Mouse (Mus musculus) lung, embryonic 16.5 days (tissue): ENCODE measurements around the gene Plekha6. TPM values are rescaled to one million over a fixed set of nuclear protein-coding genes. Genes with fewer than 3 reads are reported as not detected.
"Not testable (repeated sequence)": the region's sequence is repeated elsewhere in the genome, so short reads cannot be mapped to it uniquely, and the experiment has no call there.

ENCODE experiments used
- ATAC-seq: fragments of 200-750 bp; cut with Nextera tagmentation; 2 replicates; pipeline ENCODE4 v1.8.0; 2017; ENCODE audit warnings: low read depth, mild to moderate bottlenecking, moderate library complexity
- H3K27ac ChIP-seq: fragments of 300-500 bp; sonication (generic); 2 replicates; pipeline ENCODE4 v1.5.1; 2014; ENCODE audit warnings: mild to moderate bottlenecking, control low read depth, low read length
- H3K27me3 ChIP-seq: fragments of 300-500 bp; sonication (generic); 2 replicates; pipeline ENCODE4 v1.6.1; 2014; ENCODE audit warnings: low read depth, low read length, mixed read lengths; ENCODE audit not compliant: control insufficient read depth, insufficient read depth
- H3K36me3 ChIP-seq: fragments of 300-500 bp; sonication (generic); 2 replicates; pipeline ENCODE4 v1.6.1; 2014; ENCODE audit warnings: low read length; ENCODE audit not compliant: control insufficient read depth, insufficient read depth
- H3K4me1 ChIP-seq: fragments of 300-500 bp; sonication (generic); replicated peaks from 2 replicates; pipeline ENCODE4 v1.6.1; 2014; ENCODE audit warnings: low read length, mixed read lengths; ENCODE audit not compliant: control insufficient read depth, insufficient read depth
- H3K4me2 ChIP-seq: fragments of 300-500 bp; sonication (generic); 2 replicates; pipeline ENCODE4 v1.6.1; 2014; ENCODE audit warnings: low read depth, low read length, control low read depth
- H3K4me3 ChIP-seq: fragments of 300-500 bp; sonication (generic); 2 replicates; pipeline ENCODE4 v1.5.1; 2014; ENCODE audit warnings: mild to moderate bottlenecking, low read length, control low read depth
- H3K9ac ChIP-seq: fragments of 300-500 bp; sonication (generic); 2 replicates; pipeline ENCODE4 v1.6.1; 2014; ENCODE audit warnings: low read length, control low read depth
- H3K9me3 ChIP-seq: fragments of 300-500 bp; sonication (generic); 2 replicates; pipeline ENCODE4 v1.6.1; 2016; ENCODE audit warnings: low read length; ENCODE audit not compliant: control insufficient read depth
- WGBS: fragments of 180-500 bp; shearing (Covaris S2); extraction: QIAGEN DNeasy Blood & Tissue Kit; methylation state at CpG from one replicate; pipeline ENCODE4 v1.1.7; 2014; 5-methylcytosine and 5-hydroxymethylcytosine counted together
- polyA plus RNA-seq: library from polyadenylated mRNA; unstranded; fragments of >200 nt; fragmentation: Nextera tagmentation; extraction: Ambion mirVana; gene quantifications from 2 replicates; pipeline ENCODE4 v1.2.1, GENCODE M21; 2015

The Plekha6 gene
- polyA plus RNA-seq, 1 experiment from 2014 or later = 8.3 TPM

- H3K27ac ChIP-seq = no peak overlapping the region
- H3K4me2 ChIP-seq = peak overlapping the region; percentile 60
- peaks cover 16% of the 10 kb centered on the region for H3K4me1 ChIP-seq
- H3K27me3 ChIP-seq = no peaks in the 10 kb centered on the region
- 18% methylated on average over 7 of the region's 7 CpGs for WGBS
- peak overlapping the region; percentile 31 for H3K4me3 ChIP-seq
- no peaks in the 10 kb centered on the region for H3K9me3 ChIP-seq
- no peak for ATAC-seq
- H3K36me3 ChIP-seq = no peaks in the 10 kb centered on the region
- H3K9ac ChIP-seq = peak overlapping the region; percentile 49
Observed at GRCm38 (mm10) chr1:133329638-133329964, 165.6 kb downstream of the Plekha6 start.

- Histone ChIP-seq H3K27me3 (no peaks in the 10 kb centered on the region), H3K36me3 (no peaks in the 10 kb centered on the region), H3K27ac (no peak overlapping the region), H3K4me2 (no peak overlapping the region), H3K4me3 (no peak overlapping the region), H3K4me1 (peaks cover 16% of the 10 kb centered on the region), H3K9ac (no peak overlapping the region), H3K9me3 (no peaks in the 10 kb centered on the region)
- WGBS = 54% methylated on average over 3 of the region's 3 CpGs
- no peak for ATAC-seq
Observed at GRCm38 (mm10) chr1:133331142-133331541, 167.1 kb downstream of the Plekha6 start.

- Histone ChIP-seq H3K4me2 (no peak overlapping the region), H3K4me3 (no peak overlapping the region), H3K36me3 (no peaks in the 10 kb centered on the region), H3K4me1 (peaks cover 16% of the 10 kb centered on the region), H3K27ac (no peak overlapping the region), H3K27me3 (no peaks in the 10 kb centered on the region), H3K9ac (no peak overlapping the region), H3K9me3 (no peaks in the 10 kb centered on the region)
- ATAC-seq = no peak
- WGBS = 86% methylated on average over 11 of the region's 11 CpGs
Observed at GRCm38 (mm10) chr1:133332656-133333430, 168.8 kb downstream of the Plekha6 start.

GRCm38 (mm10) chr1:133333937-133334336, 169.9 kb downstream of the Plekha6 start:
- Histone ChIP-seq H3K4me1 (peaks cover 7% of the 10 kb centered on the region), H3K27me3 (no peaks in the 10 kb centered on the region), H3K27ac (no peak overlapping the region), H3K4me2 (no peak overlapping the region), H3K9ac (no peak overlapping the region), H3K9me3 (no peaks in the 10 kb centered on the region), H3K36me3 (no peaks in the 10 kb centered on the region), H3K4me3 (no peak overlapping the region)
- no peak for ATAC-seq
- 75% methylated on average over 6 of the region's 6 CpGs for WGBS

- H3K4me3 ChIP-seq, H3K36me3 ChIP-seq, H3K9ac ChIP-seq, H3K4me1 ChIP-seq, ATAC-seq, H3K27me3 ChIP-seq, H3K4me2 ChIP-seq, H3K9me3 ChIP-seq, H3K27ac ChIP-seq: not testable (repeated sequence)
- 55% methylated on average over 1 of the region's 1 CpGs for WGBS
Observed at GRCm38 (mm10) chr1:133340403-133340802, 176.4 kb downstream of the Plekha6 start.

GRCm38 (mm10) chr1:133344357-133344756, 180.3 kb downstream of the Plekha6 start:
- H3K36me3 ChIP-seq = no peaks in the 10 kb centered on the region
- WGBS = 89% methylated on average over 2 of the region's 2 CpGs
- H3K4me3 ChIP-seq = no peak overlapping the region
- no peak overlapping the region for H3K9ac ChIP-seq
- H3K4me2 ChIP-seq = no peak overlapping the region
- no peaks in the 10 kb centered on the region for H3K9me3 ChIP-seq
- no peaks in the 10 kb centered on the region for H3K4me1 ChIP-seq
- H3K27me3 ChIP-seq = no peaks in the 10 kb centered on the region
- no peak overlapping the region for H3K27ac ChIP-seq
- no peak for ATAC-seq

GRCm38 (mm10) chr1:133346531-133346930, 182.5 kb downstream of the Plekha6 start:
- 69% methylated on average over 9 of the region's 9 CpGs for WGBS
- no peak overlapping the region for H3K4me3 ChIP-seq
- no peak for ATAC-seq
- H3K36me3 ChIP-seq = no peaks in the 10 kb centered on the region
- H3K27me3 ChIP-seq = no peaks in the 10 kb centered on the region
- H3K9ac ChIP-seq = no peak overlapping the region
- H3K27ac ChIP-seq = no peak overlapping the region
- H3K4me2 ChIP-seq = no peak overlapping the region
- H3K9me3 ChIP-seq = no peaks in the 10 kb centered on the region
- H3K4me1 ChIP-seq = no peaks in the 10 kb centered on the region

- H3K27me3 ChIP-seq = no peaks in the 10 kb centered on the region
- no peak overlapping the region for H3K4me2 ChIP-seq
- 75% methylated on average over 3 of the region's 3 CpGs for WGBS
- no peaks in the 10 kb centered on the region for H3K9me3 ChIP-seq
- H3K36me3 ChIP-seq = no peaks in the 10 kb centered on the region
- no peak overlapping the region for H3K9ac ChIP-seq
- no peak overlapping the region for H3K27ac ChIP-seq
- no peak for ATAC-seq
- H3K4me1 ChIP-seq = no peaks in the 10 kb centered on the region
- H3K4me3 ChIP-seq = no peak overlapping the region
Observed at GRCm38 (mm10) chr1:133347226-133347625, 183.2 kb downstream of the Plekha6 start.

GRCm38 (mm10) chr1:133347693-133348520, 183.9 kb downstream of the Plekha6 start:
- WGBS = 53% methylated on average over 11 of the region's 11 CpGs
- Histone ChIP-seq H3K4me1 (no peaks in the 10 kb centered on the region), H3K4me3 (no peak overlapping the region), H3K27ac (no peak overlapping the region), H3K36me3 (no peaks in the 10 kb centered on the region), H3K27me3 (no peaks in the 10 kb centered on the region), H3K4me2 (no peak overlapping the region), H3K9ac (no peak overlapping the region), H3K9me3 (no peaks in the 10 kb centered on the region)
- no peak for ATAC-seq
